Mouse (Mus musculus) kidney, adult 2 months (tissue): Measurements from ENCODE around the gene Xpo6. TPM values are rescaled to one million over a fixed set of nuclear protein-coding genes. Genes with fewer than 3 reads are reported as not detected.

Source experiments
- DNase-seq: peaks from one replicate; pipeline ENCODE4 v3.0.0; 2021
- H3K27ac ChIP-seq: fragments of 200-500 bp; 2 replicates; pipeline ENCODE4 v1.5.1; 2012; ENCODE audit warnings: low read depth, low read length, control low read depth, inconsistent platforms; ENCODE audit not compliant: insufficient read depth
- H3K27me3 ChIP-seq: fragments of 200-500 bp; replicated peaks from 2 replicates; pipeline ENCODE4 v1.6.1; 2012; ENCODE audit warnings: mild to moderate bottlenecking, moderate library complexity, low read length, inconsistent platforms; ENCODE audit not compliant: control insufficient read depth, insufficient read depth
- H3K36me3 ChIP-seq: fragments of 200-500 bp; 2 replicates; pipeline ENCODE4 v1.6.1; 2012; ENCODE audit warnings: mild to moderate bottlenecking, moderate library complexity, low read length, inconsistent platforms; ENCODE audit not compliant: control insufficient read depth, insufficient read depth
- H3K4me1 ChIP-seq: fragments of 200-500 bp; 2 replicates; pipeline ENCODE4 v1.6.1; 2011; ENCODE audit warnings: low read length; ENCODE audit not compliant: control insufficient read depth, insufficient read depth
- H3K4me3 ChIP-seq: fragments of 200-500 bp; 2 replicates; pipeline ENCODE4 v1.5.1; 2011; ENCODE audit warnings: mild to moderate bottlenecking, low read depth, low read length, control low read depth; ENCODE audit not compliant: insufficient read depth
- CTCF ChIP-seq: fragments of 200-500 bp; conservative IDR thresholded peaks from 2 replicates; pipeline ENCODE4 v1.5.1; 2011; ENCODE audit warnings: low read depth, mild to moderate bottlenecking, control low read depth, low read length, moderate library complexity, mixed read lengths; ENCODE audit not compliant: insufficient read depth, insufficient read length
- POLR2A ChIP-seq: fragments of 200-500 bp; IDR thresholded peaks from one replicate; pipeline ENCODE4 v1.6.1; 2011; ENCODE audit warnings: low read depth, low read length, control low read depth
- WGBS: fragments of 180-500 bp; shearing (Covaris S2); methylation state at CpG from one replicate; pipeline ENCODE4 v1.1.7; 2018; 5-methylcytosine and 5-hydroxymethylcytosine counted together
- polyA plus RNA-seq: library from polyadenylated mRNA; depleted of rRNA; stranded (reverse); fragments of >200 nt; gene quantifications from 2 replicates; pipeline ENCODE4 v1.2.3, GENCODE M21; 2012

Xpo6 gene
- polyA plus RNA-seq, 1 experiment = 122 TPM

DNA sequence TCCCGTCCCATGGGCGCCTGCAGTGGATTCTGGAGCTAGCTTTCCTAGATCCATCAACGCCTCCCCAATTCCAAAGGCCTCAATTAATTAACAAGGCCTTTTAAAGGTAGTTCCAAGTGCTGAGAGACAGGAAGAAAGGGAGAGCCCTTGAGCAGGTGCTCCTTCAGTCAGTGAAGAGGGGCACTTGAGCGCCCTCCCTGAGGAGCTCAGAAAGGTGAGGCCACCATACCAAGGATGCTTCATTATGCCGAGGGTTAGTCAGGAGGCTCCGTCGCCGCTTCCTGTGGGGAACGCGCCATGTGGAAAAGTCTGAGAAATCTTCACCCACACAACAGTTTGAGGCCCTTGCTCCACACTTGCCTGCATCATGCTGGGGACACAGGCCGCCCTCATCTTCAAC, 99.9 kb downstream of the Xpo6 start:
- no peaks in the 10 kb centered on the region for H3K4me1 ChIP-seq
- 94% methylated on average over 11 of the region's 11 CpGs for WGBS
- H3K27me3 ChIP-seq = no peaks in the 10 kb centered on the region
- TF ChIP-seq POLR2A = no peak
- no peak for TF ChIP-seq CTCF
- H3K36me3 ChIP-seq = peaks cover 2% of the 10 kb centered on the region
- no peak overlapping the region for H3K4me3 ChIP-seq
- no peak for DNase-seq
- H3K27ac ChIP-seq = no peak overlapping the region

- TF ChIP-seq CTCF = no peak
- no peak for TF ChIP-seq POLR2A
- Histone ChIP-seq H3K4me1 (no peaks in the 10 kb centered on the region), H3K27ac (no peak overlapping the region), H3K36me3 (peaks cover 2% of the 10 kb centered on the region), H3K4me3 (no peak overlapping the region), H3K27me3 (no peaks in the 10 kb centered on the region)
- DNase-seq = no peak
- 79% methylated on average over 2 of the region's 2 CpGs for WGBS
Observed at GRCm38 (mm10) chr7:126099835-126100234, 100.5 kb downstream of the Xpo6 start.

DNA sequence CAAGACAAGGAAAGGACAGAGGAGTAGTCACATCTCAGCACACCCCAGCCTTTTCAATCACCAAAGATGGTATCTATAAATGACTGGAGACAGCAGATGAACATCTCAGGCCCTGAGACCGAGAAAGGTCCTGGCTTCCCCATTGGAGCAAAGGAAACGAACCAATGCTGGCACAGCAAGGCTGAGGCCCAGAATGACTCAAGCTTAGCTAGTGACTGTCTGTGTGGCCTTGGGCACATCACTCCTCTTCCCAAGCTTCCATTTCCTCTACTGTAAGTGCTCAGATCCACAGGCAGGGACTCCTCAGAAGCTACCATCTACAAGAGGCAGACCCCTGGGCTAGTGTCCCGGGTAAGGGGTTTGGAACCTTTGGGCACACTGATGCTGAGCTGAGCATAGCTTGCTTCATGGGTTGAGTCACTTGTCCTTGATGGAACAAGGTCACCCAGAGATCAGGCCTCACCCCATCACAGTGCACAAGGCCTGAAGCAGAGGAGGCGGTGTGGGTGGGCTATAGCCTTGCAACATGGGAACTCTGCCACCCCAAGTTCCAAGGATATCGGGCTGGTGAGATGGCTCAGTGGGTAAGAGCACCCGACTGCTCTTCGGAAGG, 101.0 kb downstream of the Xpo6 start:
- Histone ChIP-seq H3K27me3 (no peaks in the 10 kb centered on the region), H3K4me1 (no peaks in the 10 kb centered on the region), H3K4me3 (no peak overlapping the region), H3K27ac (no peak overlapping the region), H3K36me3 (peaks cover 2% of the 10 kb centered on the region)
- 98% methylated on average over 7 of the region's 7 CpGs for WGBS
- DNase-seq = no peak
- TF ChIP-seq POLR2A = no peak
- no peak for TF ChIP-seq CTCF

DNA sequence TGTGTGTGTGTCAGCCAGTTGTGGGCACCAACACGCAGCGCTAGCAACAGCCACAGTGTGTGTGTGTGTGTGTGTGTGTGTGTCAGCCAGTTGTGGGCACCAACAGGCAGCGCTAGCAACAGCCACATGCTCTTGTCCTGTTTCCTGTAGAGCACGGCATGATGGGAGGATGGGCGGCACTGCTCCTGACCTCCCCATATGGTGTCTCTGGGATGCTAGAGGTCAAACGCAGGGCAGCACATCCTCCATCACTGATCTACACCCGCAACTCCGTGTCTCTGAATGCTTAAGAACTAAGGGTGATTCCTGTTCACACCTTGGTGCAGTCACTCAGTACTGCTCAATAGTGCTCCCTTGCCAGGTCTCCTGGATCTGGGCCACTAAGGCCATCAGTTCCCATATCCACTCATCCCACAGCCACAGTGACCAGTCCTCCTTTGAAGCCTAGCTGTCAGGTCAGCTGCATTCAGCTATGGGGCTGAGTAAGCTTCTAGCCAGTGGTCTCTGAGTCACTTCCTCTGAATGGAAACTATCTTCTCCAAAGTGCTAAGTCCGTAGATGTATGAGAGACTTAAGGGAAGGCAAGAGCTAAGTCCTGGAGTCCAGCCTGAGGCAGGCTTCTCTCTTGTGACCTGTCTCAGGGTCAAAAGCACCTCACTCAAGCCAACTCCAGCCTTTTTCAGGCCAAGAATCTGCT, 102.9 kb downstream of the Xpo6 start:
- WGBS = 64% methylated on average over 7 of the region's 9 CpGs
- Histone ChIP-seq H3K4me3 (no peak overlapping the region), H3K27ac (no peak overlapping the region), H3K27me3 (no peaks in the 10 kb centered on the region), H3K4me1 (no peaks in the 10 kb centered on the region), H3K36me3 (no peaks in the 10 kb centered on the region; the same call in none of the 2 replicates)
- TF ChIP-seq CTCF (no peak), POLR2A (no peak)
- no peak for DNase-seq

GRCm38 (mm10) chr7:126096596-126096995, 103.7 kb downstream of the Xpo6 start:
- TF ChIP-seq CTCF = no peak
- no peak for TF ChIP-seq POLR2A
- 68% methylated on average over 5 of the region's 5 CpGs for WGBS
- H3K4me1 ChIP-seq = no peaks in the 10 kb centered on the region
- no peaks in the 10 kb centered on the region for H3K27me3 ChIP-seq
- H3K36me3 ChIP-seq = no peaks in the 10 kb centered on the region; the same call in 1 of the 2 replicates
- peak; percentile 57 for DNase-seq
- no peak overlapping the region for H3K27ac ChIP-seq
- H3K4me3 ChIP-seq = no peak overlapping the region

- Histone ChIP-seq H3K4me3 (no peak overlapping the region), H3K36me3 (no peaks in the 10 kb centered on the region), H3K27me3 (no peaks in the 10 kb centered on the region), H3K27ac (no peak overlapping the region), H3K4me1 (no peaks in the 10 kb centered on the region)
- WGBS = 77% methylated on average over 5 of the region's 5 CpGs
- DNase-seq = no peak
- TF ChIP-seq CTCF = no peak
- no peak for TF ChIP-seq POLR2A
Observed at GRCm38 (mm10) chr7:126094738-126095137, 105.6 kb downstream of the Xpo6 start.

DNA sequence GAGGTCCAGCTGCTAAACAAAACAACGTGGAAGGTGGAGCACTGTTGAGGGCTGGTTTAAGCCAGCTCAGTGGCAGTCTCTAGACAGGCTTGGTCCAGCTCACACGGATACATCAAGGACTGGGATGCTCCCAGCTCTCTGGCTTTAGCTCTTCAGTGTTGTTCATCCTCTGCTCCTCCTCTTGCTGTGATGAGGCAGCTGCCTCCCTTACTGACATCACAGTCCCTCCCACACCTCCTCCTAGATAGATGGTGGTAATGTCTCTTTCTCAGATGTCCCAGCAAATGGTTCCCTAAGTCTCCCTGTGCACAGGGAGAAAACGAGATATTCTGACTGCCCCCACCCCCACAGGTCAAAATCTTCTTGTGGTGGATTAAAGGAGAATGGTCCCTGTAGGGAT, 107.1 kb downstream of the Xpo6 start:
- TF ChIP-seq POLR2A (no peak), CTCF (no peak)
- 18% methylated on average over 3 of the region's 3 CpGs for WGBS
- Histone ChIP-seq H3K36me3 (no peaks in the 10 kb centered on the region), H3K4me1 (no peaks in the 10 kb centered on the region), H3K27me3 (no peaks in the 10 kb centered on the region), H3K27ac (no peak overlapping the region), H3K4me3 (no peak overlapping the region)
- no peak for DNase-seq
